Mouse (Mus musculus): ENCODE results near the gene C130050O18Rik. TPM values are rescaled to one million over a fixed set of nuclear protein-coding genes. Genes with fewer than 3 reads are reported as not detected.

C130050O18Rik gene
- polyA plus RNA-seq, 1 experiment from 2014 or later = 0.13 TPM

GRCm38 (mm10) chr5:139437769-139438168 lies 32.7 kb downstream of the C130050O18Rik start:
- H3K4me1 ChIP-seq (replicated peaks) = peaks cover 35% of the 10 kb centered on the region
- no peaks in the 10 kb centered on the region for H3K36me3 ChIP-seq
- no peak overlapping the region for H3K4me2 ChIP-seq (replicated peaks)
- no peaks in the 10 kb centered on the region for H3K9me3 ChIP-seq
- H3K9ac ChIP-seq (replicated peaks) = no peak overlapping the region
- no peak overlapping the region for H3K27ac ChIP-seq
- no peaks in the 10 kb centered on the region for H3K27me3 ChIP-seq
- ATAC-seq = no peak
- WGBS = 96% methylated on average over 4 of the region's 4 CpGs
- H3K4me3 ChIP-seq (replicated peaks) = no peak overlapping the region

DNA sequence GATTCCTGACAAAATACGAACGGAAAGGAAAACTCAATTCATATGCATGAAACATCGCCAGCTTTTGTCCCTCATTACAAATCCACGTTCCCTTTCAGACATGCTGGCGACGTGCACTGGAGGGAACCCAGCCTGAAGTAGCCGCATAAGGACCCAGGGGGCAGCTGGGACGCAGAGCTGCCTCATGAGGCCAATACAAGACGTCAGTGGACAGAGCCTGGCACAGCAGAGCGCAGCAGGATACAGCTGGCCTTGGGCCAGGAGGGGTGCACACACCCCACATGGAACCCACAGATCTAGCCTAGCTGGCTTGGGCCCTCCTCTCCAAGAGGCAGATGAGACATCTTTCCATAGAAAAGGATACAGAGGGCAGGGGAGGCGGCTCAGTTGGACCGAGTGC lies 33.4 kb downstream of the C130050O18Rik start:
- no peaks in the 10 kb centered on the region for H3K36me3 ChIP-seq
- ATAC-seq = no peak
- H3K27ac ChIP-seq = peak overlapping the region; percentile 62
- WGBS = 51% methylated on average over 12 of the region's 12 CpGs
- H3K4me1 ChIP-seq (replicated peaks) = peaks cover 34% of the 10 kb centered on the region
- H3K9me3 ChIP-seq = no peaks in the 10 kb centered on the region
- no peak overlapping the region for H3K4me3 ChIP-seq (replicated peaks)
- no peak overlapping the region for H3K4me2 ChIP-seq (replicated peaks)
- H3K27me3 ChIP-seq = no peaks in the 10 kb centered on the region
- 0 out of 2 replicates have a peak overlapping the region, but pooled peaks have one; percentile 12 for H3K9ac ChIP-seq (replicated peaks)

DNA sequence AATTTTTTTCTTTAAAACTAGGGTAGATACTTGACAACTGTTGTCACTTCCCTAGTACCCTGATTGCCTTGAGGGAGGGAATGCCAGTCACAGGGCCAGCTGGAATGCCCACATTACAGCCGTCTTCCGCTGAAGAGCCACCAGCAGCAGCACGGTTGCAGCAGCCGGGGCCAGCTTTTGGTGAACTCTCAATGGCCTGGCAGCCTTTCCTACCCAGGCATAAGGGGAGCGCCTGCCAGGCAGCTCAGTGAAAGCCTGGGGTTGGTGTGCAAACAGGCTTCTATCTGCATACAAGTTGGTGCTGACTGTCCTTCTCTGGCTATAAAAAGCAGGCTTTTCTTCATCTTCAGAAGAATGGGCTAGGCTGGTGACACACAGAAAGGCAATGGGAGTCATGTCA lies 35.4 kb downstream of the C130050O18Rik start:
- H3K27me3 ChIP-seq = no peaks in the 10 kb centered on the region
- H3K4me3 ChIP-seq (replicated peaks) = no peak overlapping the region
- H3K4me1 ChIP-seq (replicated peaks) = peaks cover 15% of the 10 kb centered on the region
- no peak overlapping the region for H3K9ac ChIP-seq (replicated peaks)
- WGBS = 85% methylated on average over 5 of the region's 5 CpGs
- no peaks in the 10 kb centered on the region for H3K36me3 ChIP-seq
- no peak overlapping the region for H3K4me2 ChIP-seq (replicated peaks)
- no peak overlapping the region for H3K27ac ChIP-seq
- ATAC-seq = no peak
- no peaks in the 10 kb centered on the region for H3K9me3 ChIP-seq

- 93% methylated on average over 11 of the region's 11 CpGs for WGBS
- Histone ChIP-seq H3K27ac (no peak overlapping the region), H3K4me2 (replicated peaks) (no peak overlapping the region), H3K9me3 (no peaks in the 10 kb centered on the region), H3K4me1 (replicated peaks) (peaks cover 8% of the 10 kb centered on the region), H3K27me3 (no peaks in the 10 kb centered on the region), H3K36me3 (no peaks in the 10 kb centered on the region), H3K9ac (replicated peaks) (no peak overlapping the region), H3K4me3 (replicated peaks) (no peak overlapping the region)
- no peak for ATAC-seq
Observed at GRCm38 (mm10) chr5:139440926-139441725, 36.0 kb downstream of the C130050O18Rik start.

GRCm38 (mm10) chr5:139441726-139442018 lies 36.6 kb downstream of the C130050O18Rik start:
- Histone ChIP-seq H3K4me1 (replicated peaks) (peaks cover 8% of the 10 kb centered on the region), H3K9me3 (no peaks in the 10 kb centered on the region), H3K36me3 (no peaks in the 10 kb centered on the region), H3K9ac (replicated peaks) (no peak overlapping the region), H3K27ac (no peak overlapping the region), H3K4me2 (replicated peaks) (no peak overlapping the region), H3K4me3 (replicated peaks) (no peak overlapping the region), H3K27me3 (no peaks in the 10 kb centered on the region)
- ATAC-seq = no peak
- WGBS = 94% methylated on average over 2 of the region's 2 CpGs

DNA sequence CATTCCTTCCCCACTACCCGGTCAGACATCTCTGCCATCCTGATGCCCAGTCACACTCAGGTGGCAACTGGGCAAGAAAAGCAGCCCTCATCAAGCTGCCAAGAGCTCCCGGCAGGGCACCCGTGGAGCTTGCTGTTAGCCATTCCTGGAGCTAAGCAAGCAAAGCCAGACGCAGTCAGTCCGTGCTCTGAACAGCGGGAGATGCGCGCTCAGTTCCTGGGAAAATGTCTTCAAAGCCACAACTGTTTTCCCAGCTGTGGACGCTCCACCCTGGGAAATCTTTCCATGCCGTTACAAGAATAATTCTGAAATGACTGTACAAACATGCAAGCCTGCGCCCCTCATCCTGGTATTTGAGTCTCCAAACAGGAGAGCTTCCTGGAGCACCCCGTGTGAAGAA lies 37.3 kb downstream of the C130050O18Rik start:
- no peaks in the 10 kb centered on the region for H3K27me3 ChIP-seq
- peak overlapping the region; percentile 35; the same call in 1 of the 2 replicates for H3K27ac ChIP-seq
- H3K9me3 ChIP-seq = no peaks in the 10 kb centered on the region
- H3K4me2 ChIP-seq (replicated peaks) = no peak overlapping the region
- no peaks in the 10 kb centered on the region for H3K36me3 ChIP-seq
- ATAC-seq = no peak
- peaks cover 8% of the 10 kb centered on the region for H3K4me1 ChIP-seq (replicated peaks)
- H3K9ac ChIP-seq (replicated peaks) = no peak overlapping the region
- 80% methylated on average over 12 of the region's 12 CpGs for WGBS
- H3K4me3 ChIP-seq (replicated peaks) = no peak overlapping the region

- 82% methylated on average over 4 of the region's 4 CpGs for WGBS
- H3K9me3 ChIP-seq = no peaks in the 10 kb centered on the region
- H3K9ac ChIP-seq (replicated peaks) = no peak overlapping the region
- no peaks in the 10 kb centered on the region for H3K36me3 ChIP-seq
- H3K4me3 ChIP-seq (replicated peaks) = no peak overlapping the region
- H3K27ac ChIP-seq = peak overlapping the region; percentile 35; the same call in 1 of the 2 replicates
- no peaks in the 10 kb centered on the region for H3K27me3 ChIP-seq
- no peak overlapping the region for H3K4me2 ChIP-seq (replicated peaks)
- no peak for ATAC-seq
- H3K4me1 ChIP-seq (replicated peaks) = peaks cover 7% of the 10 kb centered on the region
Observed at GRCm38 (mm10) chr5:139442962-139443361, 37.9 kb downstream of the C130050O18Rik start.

- H3K27ac ChIP-seq = no peak overlapping the region
- WGBS = 88% methylated on average over 8 of the region's 8 CpGs
- ATAC-seq = no peak
- H3K36me3 ChIP-seq = no peaks in the 10 kb centered on the region
- peaks cover 13% of the 10 kb centered on the region for H3K4me1 ChIP-seq (replicated peaks)
- no peaks in the 10 kb centered on the region for H3K27me3 ChIP-seq
- no peaks in the 10 kb centered on the region for H3K9me3 ChIP-seq
- no peak overlapping the region for H3K4me2 ChIP-seq (replicated peaks)
- H3K4me3 ChIP-seq (replicated peaks) = no peak overlapping the region
- no peak overlapping the region for H3K9ac ChIP-seq (replicated peaks)
Observed at GRCm38 (mm10) chr5:139445258-139445657, 40.2 kb downstream of the C130050O18Rik start.

DNA sequence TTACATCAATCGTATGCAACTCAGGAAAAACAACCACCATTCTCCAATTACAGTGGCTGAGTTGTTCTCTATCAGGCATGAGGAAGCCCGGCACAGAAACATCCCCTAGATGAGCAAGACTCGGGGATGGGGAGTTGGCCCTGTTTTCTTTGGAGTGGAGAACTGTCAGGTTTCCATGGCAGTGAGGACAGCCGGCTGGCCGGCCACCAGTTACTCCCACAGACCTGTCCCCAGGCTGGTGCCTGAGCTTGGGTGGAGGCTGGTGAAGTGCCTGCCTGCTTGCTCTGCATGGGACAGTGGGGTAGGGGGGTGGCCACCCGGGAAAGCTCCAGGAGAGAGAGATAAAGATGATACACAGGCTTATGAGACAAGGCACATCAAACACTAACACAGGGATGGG lies 42.9 kb downstream of the C130050O18Rik start:
- peaks cover 5% of the 10 kb centered on the region; the same call in 1 of the 2 replicates for H3K36me3 ChIP-seq
- WGBS = 85% methylated on average over 6 of the region's 6 CpGs

GRCm38 (mm10) chr5:139449161-139449791 lies 44.2 kb downstream of the C130050O18Rik start:
- 61% methylated on average over 5 of the region's 5 CpGs for WGBS

More for the DNA sequence above, 42.9 kb downstream of the C130050O18Rik start:
- H3K4me1 ChIP-seq (replicated peaks) = peaks cover 13% of the 10 kb centered on the region
- no peak overlapping the region for H3K4me2 ChIP-seq (replicated peaks)
- H3K27ac ChIP-seq = no peak overlapping the region
- H3K4me3 ChIP-seq (replicated peaks) = no peak overlapping the region
- H3K27me3 ChIP-seq = no peaks in the 10 kb centered on the region
- no peak for ATAC-seq
- no peaks in the 10 kb centered on the region for H3K9me3 ChIP-seq
- H3K9ac ChIP-seq (replicated peaks) = no peak overlapping the region

GRCm38 (mm10) chr5:139449926-139450325 lies 44.8 kb downstream of the C130050O18Rik start:
- Histone ChIP-seq H3K36me3 (peaks cover 10% of the 10 kb centered on the region), H3K9ac (replicated peaks) (peak overlapping the region; percentile 28; the same call in 1 of the 2 replicates), H3K27me3 (no peaks in the 10 kb centered on the region), H3K4me1 (replicated peaks) (peaks cover 13% of the 10 kb centered on the region), H3K4me3 (replicated peaks) (no peak overlapping the region), H3K27ac (peak overlapping the region; percentile 67), H3K4me2 (replicated peaks) (no peak overlapping the region), H3K9me3 (no peaks in the 10 kb centered on the region)
- 39% methylated on average over 4 of the region's 4 CpGs for WGBS
- peak; percentile 65; the same call in 1 of the 2 replicates for ATAC-seq

More at GRCm38 (mm10) chr5:139449161-139449791, 44.2 kb downstream of the C130050O18Rik start:
- no peaks in the 10 kb centered on the region for H3K27me3 ChIP-seq
- H3K4me2 ChIP-seq (replicated peaks) = no peak overlapping the region
- H3K4me1 ChIP-seq (replicated peaks) = peaks cover 13% of the 10 kb centered on the region
- no peak overlapping the region; the same call in 1 of the 2 replicates for H3K9ac ChIP-seq (replicated peaks)
- no peak overlapping the region for H3K4me3 ChIP-seq (replicated peaks)
- no peak for ATAC-seq
- H3K36me3 ChIP-seq = peaks cover 7% of the 10 kb centered on the region; the same call in 1 of the 2 replicates
- H3K9me3 ChIP-seq = no peaks in the 10 kb centered on the region
- H3K27ac ChIP-seq = peak overlapping the region; percentile 67

DNA sequence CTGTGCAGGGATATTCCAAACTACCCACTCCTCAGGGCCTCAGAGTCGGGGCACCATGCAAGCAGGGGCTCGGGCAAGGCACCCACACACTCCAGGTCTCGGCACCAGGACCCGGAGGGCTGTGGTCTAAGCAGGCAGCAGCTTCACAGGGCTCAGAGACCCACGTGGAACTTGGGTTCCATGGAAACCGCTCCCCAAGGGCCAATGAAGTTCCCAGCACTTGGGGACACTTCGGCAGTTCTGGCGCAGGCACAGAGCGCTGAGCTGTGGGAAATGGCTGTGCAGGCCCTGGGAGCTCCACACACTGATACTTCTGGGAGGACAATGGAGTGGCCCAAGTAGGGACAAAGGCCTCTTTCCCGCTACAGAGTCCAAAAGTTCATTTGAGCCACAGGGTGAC lies 48.0 kb downstream of the C130050O18Rik start:
- no peak overlapping the region for H3K4me2 ChIP-seq (replicated peaks)
- H3K27ac ChIP-seq = no peak overlapping the region
- WGBS = 88% methylated on average over 10 of the region's 10 CpGs

More for the DNA sequence above, 48.0 kb downstream of the C130050O18Rik start:
- Histone ChIP-seq H3K27me3 (no peaks in the 10 kb centered on the region), H3K9ac (replicated peaks) (no peak overlapping the region), H3K4me3 (replicated peaks) (no peak overlapping the region), H3K9me3 (no peaks in the 10 kb centered on the region), H3K36me3 (peaks cover 17% of the 10 kb centered on the region), H3K4me1 (replicated peaks) (peaks cover 13% of the 10 kb centered on the region)
- ATAC-seq = no peak

Measured in midbrain, embryonic 13.5 days (tissue).